Mouse (Mus musculus) CH12.LX (cell line): ENCODE data around the gene Pum1. TPM values are rescaled to one million over a fixed set of nuclear protein-coding genes. Genes with fewer than 3 reads are reported as not detected.

Experiments used
- DNase-seq: peaks from one replicate; pipeline ENCODE4 v3.0.0-alpha.2; 2013; ENCODE audit errors: extremely low read depth
- H3K27ac ChIP-seq: 2 replicates; pipeline ENCODE4 v1.5.1; 2012; ENCODE audit warnings: low read depth, mild to moderate bottlenecking, control low read depth, moderate library complexity; ENCODE audit not compliant: insufficient read depth
- H3K27me3 ChIP-seq: replicated peaks from 2 replicates; pipeline ENCODE3; 2012; ENCODE audit warnings: inconsistent platforms
- H3K36me3 ChIP-seq, 2 experiments: replicated peaks in 1 of 2; 2 replicates each; pipeline versions ENCODE3 to v1.6.1; 2012; ENCODE audit warnings: inconsistent platforms in 1 of 2, low read length in 1 of 2, mild to moderate bottlenecking in 1 of 2, mixed read lengths in 1 of 2, moderate library complexity in 1 of 2; ENCODE audit not compliant: control insufficient read depth in 1 of 2, insufficient read depth in 1 of 2
- H3K4me1 ChIP-seq, 2 experiments: 2 replicates each; pipeline ENCODE4 v1.6.1; 2012; ENCODE audit warnings: inconsistent platforms in 1 of 2, moderate library complexity in 1 of 2; ENCODE audit not compliant: insufficient read depth in 2 of 2, control insufficient read depth in 1 of 2
- H3K4me2 ChIP-seq: 2 replicates; pipeline ENCODE4 v1.6.1; 2012; ENCODE audit warnings: low read depth, mild to moderate bottlenecking, control low read depth; ENCODE audit not compliant: poor library complexity, insufficient read depth, severe bottlenecking
- H3K4me3 ChIP-seq, 3 experiments: fragments of 150-350 bp in 1 of 3; sonication (generic) in 1 of 3; replicated peaks in 1 of 3; 2 replicates each; pipeline versions ENCODE3 to v1.5.1; 2011 to 2012; ENCODE audit warnings: low read depth in 2 of 3, low read length in 2 of 3, mild to moderate bottlenecking in 2 of 3, moderate library complexity in 2 of 3, control low read depth in 1 of 3, improper control_type of control experiment in 1 of 3, inconsistent platforms in 1 of 3, mixed read lengths in 1 of 3; ENCODE audit not compliant: poor library complexity in 1 of 3
- H3K79me2 ChIP-seq: replicated peaks from 2 replicates; pipeline ENCODE4 v1.6.1; 2012; ENCODE audit warnings: mild to moderate bottlenecking, moderate library complexity; ENCODE audit not compliant: control insufficient read depth, poor library complexity, insufficient read depth, severe bottlenecking; ENCODE audit errors: extremely low read depth
- H3K9ac ChIP-seq: 2 replicates; pipeline ENCODE4 v1.6.1; 2012; ENCODE audit warnings: low read depth, mild to moderate bottlenecking, control low read depth, moderate library complexity; ENCODE audit not compliant: insufficient read depth
- H3K9me3 ChIP-seq: replicated peaks from 2 replicates; pipeline ENCODE3; 2012; ENCODE audit warnings: low read length, inconsistent platforms, mixed read lengths
- BHLHE40 ChIP-seq: IDR thresholded peaks from 2 replicates; pipeline ENCODE4 v1.6.1; 2011; ENCODE audit warnings: mild to moderate bottlenecking, low read depth, low read length, improper control_type of control experiment
- E2F4 ChIP-seq: IDR thresholded peaks from 2 replicates; pipeline ENCODE4 v1.6.1; 2011; ENCODE audit warnings: low read depth, low read length, improper control_type of control experiment; ENCODE audit not compliant: insufficient replicate concordance
- ELF1 ChIP-seq: IDR thresholded peaks from 2 replicates; pipeline ENCODE4 v1.6.1; 2014; ENCODE audit warnings: low read depth, mild to moderate bottlenecking, inconsistent platforms, low read length, improper control_type of control experiment
- ETS1 ChIP-seq: conservative IDR thresholded peaks from 2 replicates; pipeline ENCODE4 v1.6.1; 2012; ENCODE audit warnings: low read depth, mild to moderate bottlenecking, inconsistent platforms, low read length, improper control_type of control experiment, moderate library complexity
- GABPA ChIP-seq: IDR thresholded peaks from 2 replicates; pipeline ENCODE4 v1.6.1; 2012; ENCODE audit warnings: low read depth, low read length, improper control_type of control experiment, inconsistent platforms; ENCODE audit not compliant: insufficient replicate concordance
- HCFC1 ChIP-seq: IDR thresholded peaks from 2 replicates; pipeline ENCODE4 v1.6.1; 2012; ENCODE audit warnings: low read depth, mild to moderate bottlenecking, inconsistent platforms, low read length, improper control_type of control experiment
- MAFK ChIP-seq: IDR thresholded peaks from 2 replicates; pipeline ENCODE4 v1.6.1; 2011; ENCODE audit warnings: low read length, improper control_type of control experiment; ENCODE audit not compliant: insufficient replicate concordance
- MXI1 ChIP-seq: IDR thresholded peaks from 2 replicates; pipeline ENCODE4 v1.6.1; 2011; ENCODE audit warnings: mild to moderate bottlenecking, low read depth, low read length, improper control_type of control experiment
- MYC ChIP-seq: IDR thresholded peaks from 2 replicates; pipeline ENCODE4 v1.6.1; 2011; ENCODE audit warnings: low read depth, mild to moderate bottlenecking, improper control_type of control experiment, low read length
- PAX5 ChIP-seq: IDR thresholded peaks from 2 replicates; pipeline ENCODE4 v1.6.1; 2012; ENCODE audit warnings: low read length, inconsistent platforms, mixed read lengths
- POLR2A ChIP-seq: IDR thresholded peaks from 2 replicates; pipeline ENCODE4 v1.6.1; 2011; ENCODE audit warnings: low read depth, mild to moderate bottlenecking, improper control_type of control experiment, low read length
- POLR2AphosphoS2 ChIP-seq: IDR thresholded peaks from 2 replicates; pipeline ENCODE4 v1.6.1; 2011; ENCODE audit warnings: low read depth, low read length, improper control_type of control experiment
- RAD21 ChIP-seq: IDR thresholded peaks from 2 replicates; pipeline ENCODE4 v1.6.1; 2011; ENCODE audit warnings: low read depth, mild to moderate bottlenecking, low read length, improper control_type of control experiment, moderate library complexity
- SMC3 ChIP-seq: IDR thresholded peaks from 2 replicates; pipeline ENCODE4 v1.6.1; 2011; ENCODE audit warnings: low read depth, low read length, improper control_type of control experiment
- TCF12 ChIP-seq: IDR thresholded peaks from 2 replicates; pipeline ENCODE4 v1.6.1; 2014; ENCODE audit warnings: low read depth, mild to moderate bottlenecking, inconsistent platforms, low read length, improper control_type of control experiment
- UBTF ChIP-seq: IDR thresholded peaks from 2 replicates; pipeline ENCODE4 v1.6.1; 2012; ENCODE audit warnings: low read depth, mild to moderate bottlenecking, inconsistent platforms, low read length, improper control_type of control experiment, moderate library complexity
- USF1 ChIP-seq: IDR thresholded peaks from 2 replicates; pipeline ENCODE4 v1.6.1; 2014; ENCODE audit warnings: low read depth, mild to moderate bottlenecking, inconsistent platforms, low read length, improper control_type of control experiment
- USF2 ChIP-seq: conservative IDR thresholded peaks from 2 replicates; pipeline ENCODE4 v1.6.1; 2011; ENCODE audit warnings: low read depth, low read length, improper control_type of control experiment
- ZNF384 ChIP-seq: IDR thresholded peaks from 2 replicates; pipeline ENCODE4 v1.6.1; 2012; ENCODE audit warnings: low read depth, low read length, improper control_type of control experiment, inconsistent platforms
- dilution Hi-C: fragments of 300-500 bp; cut with MboI; formaldehyde crosslinking; loops from 2 replicates; pipeline ENCODE4 v1.14.3; 2020; ENCODE audit warnings: low sequenced_read_pairs; ENCODE audit not compliant: extremely low pct_unique_long_range_greater_than_20kb, extremely low pct_ligation_motif_present
- in situ Hi-C: fragments of 300-500 bp; cut with MboI; formaldehyde crosslinking; loops from 3 replicates; pipeline ENCODE4 v1.14.3; 2019; ENCODE audit warnings: low sequenced_read_pairs, low pct_ligation_motif_present, low pct_unique_long_range_greater_than_20kb, mixed read lengths
- polyA plus RNA-seq: library from polyadenylated mRNA; unstranded; fragments of >175 nt; gene quantifications from 2 replicates; pipeline ENCODE4 v1.2.1, GENCODE M21; 2012; ENCODE audit warnings: low read depth; ENCODE audit not compliant: insufficient read length
- total RNA-seq, 2 experiments: library from RNA; depleted of rRNA; stranded (reverse); fragments of 300-350 nt in 1 of 2; fragments of >200 nt in 1 of 2; gene quantifications; 2 replicates each; pipeline ENCODE4 v1.2.3; 2012 to 2014

The Pum1 gene
- total and polyA plus RNA-seq, 3 experiments, result 17.1 to 41.0 (median 38.0) TPM

GRCm38 (mm10) chr4:130672161-130672560, 9.0 kb downstream of the Pum1 start:
- Histone ChIP-seq H3K79me2 (peaks cover 97% of the 10 kb centered on the region), H3K27me3 (no peaks in the 10 kb centered on the region), H3K4me1 (peaks cover 3 to 50% of the 10 kb centered on the region in 2 experiments; a peak in 3 of 4 replicates), H3K27ac (no peak overlapping the region; the same call in 1 of the 2 replicates), H3K36me3 (peaks cover 46 to 80% of the 10 kb centered on the region in 2 experiments), H3K4me3 (no peak overlapping the region), H3K9ac (no peak overlapping the region), H3K9me3 (no peaks in the 10 kb centered on the region), H3K4me2 (no peak overlapping the region)
- DNase-seq, result no peak
- TF ChIP-seq ZNF384 (no peak), MAFK (no peak), GABPA (no peak), ELF1 (no peak), ETS1 (no peak), E2F4 (no peak), MXI1 (no peak), HCFC1 (no peak)
- in situ Hi-C loops, result no loop called here
- dilution Hi-C loops, result no loop called here

GRCm38 (mm10) chr4:130676746-130677145, 13.6 kb downstream of the Pum1 start:
- dilution Hi-C loops, result no loop called here
- Histone ChIP-seq H3K4me3 (no peak overlapping the region), H3K9ac (no peak overlapping the region), H3K4me2 (no peak overlapping the region), H3K4me1 (peaks cover 0 to 16% of the 10 kb centered on the region in 2 experiments; a peak in 2 of 4 replicates), H3K27me3 (no peaks in the 10 kb centered on the region), H3K79me2 (peaks cover 98% of the 10 kb centered on the region), H3K36me3 (peaks cover 48 to 88% of the 10 kb centered on the region in 2 experiments), H3K9me3 (no peaks in the 10 kb centered on the region), H3K27ac (no peak overlapping the region)
- DNase-seq, result no peak
- in situ Hi-C loops, result no loop called here
- TF ChIP-seq SMC3 (no peak), POLR2A (no peak), RAD21 (no peak), MYC (no peak), HCFC1 (no peak), TCF12 (no peak), PAX5 (no peak), USF1 (no peak), POLR2AphosphoS2 (no peak), USF2 (no peak), BHLHE40 (no peak), UBTF (no peak), MXI1 (no peak)
